Mouse (Mus musculus) hindbrain, postnatal 0 days (tissue): ENCODE results near the gene Aspg. TPM values are rescaled to one million over a fixed set of nuclear protein-coding genes. Genes with fewer than 3 reads are reported as not detected.

Experiments used
- ATAC-seq: fragments of 200-750 bp; cut with Nextera tagmentation; 2 replicates; pipeline ENCODE4 v1.8.0; 2017; ENCODE audit warnings: mild to moderate bottlenecking, moderate TSS enrichment, moderate library complexity
- DNase-seq: peaks from one replicate; pipeline ENCODE4 v3.0.0-alpha.2; 2015; ENCODE audit warnings: low spot score
- H3K27ac ChIP-seq: fragments of 300-500 bp; sonication (generic); 2 replicates; pipeline ENCODE4 v1.5.1; 2014; ENCODE audit warnings: mild to moderate bottlenecking
- H3K27me3 ChIP-seq: fragments of 300-500 bp; sonication (generic); 2 replicates; pipeline ENCODE4 v1.6.1; 2014; ENCODE audit warnings: low read length, mixed read lengths; ENCODE audit not compliant: insufficient read depth
- H3K36me3 ChIP-seq: fragments of 300-500 bp; sonication (generic); 2 replicates; pipeline ENCODE4 v1.6.1; 2014; ENCODE audit warnings: low read length, mixed read lengths; ENCODE audit not compliant: insufficient read depth
- H3K4me1 ChIP-seq: fragments of 300-500 bp; sonication (generic); 2 replicates; pipeline ENCODE4 v1.6.1; 2014; ENCODE audit warnings: antibody characterized with exemption, low read length, mixed read lengths; ENCODE audit not compliant: insufficient read depth
- H3K4me2 ChIP-seq: fragments of 300-500 bp; sonication (generic); 2 replicates; pipeline ENCODE4 v1.6.1; 2014; ENCODE audit warnings: low read depth, mild to moderate bottlenecking, low read length, moderate library complexity, mixed read lengths
- H3K4me3 ChIP-seq: fragments of 300-500 bp; sonication (generic); 2 replicates; pipeline ENCODE4 v1.5.1; 2014; ENCODE audit warnings: low read length
- H3K9ac ChIP-seq: fragments of 300-500 bp; sonication (generic); replicated peaks from 2 replicates; pipeline ENCODE4 v1.6.1; 2014; ENCODE audit warnings: mild to moderate bottlenecking, low read length, moderate library complexity, mixed read lengths
- H3K9me3 ChIP-seq: fragments of 300-500 bp; sonication (generic); 2 replicates; pipeline ENCODE4 v1.6.1; 2016; ENCODE audit warnings: low read length, mixed read lengths
- CTCF ChIP-seq: IDR thresholded peaks from 2 replicates; pipeline ENCODE4 v1.5.1; 2016; ENCODE audit warnings: antibody characterized with exemption, control low read depth, low read depth
- WGBS: fragments of 180-500 bp; shearing (Covaris S2); extraction: QIAGEN DNeasy Blood & Tissue Kit; methylation state at CpG from one replicate; pipeline ENCODE4 v1.1.7; 2014; 5-methylcytosine and 5-hydroxymethylcytosine counted together
- polyA plus RNA-seq: library from polyadenylated mRNA; unstranded; fragments of >200 nt; fragmentation: Nextera tagmentation; extraction: Ambion mirVana; gene quantifications from 2 replicates; pipeline ENCODE4 v1.2.1, GENCODE M21; 2015
- total RNA-seq: library from RNA; depleted of rRNA; stranded (reverse); fragments of >200 nt; gene quantifications from 2 replicates; pipeline ENCODE4 v1.2.3, GENCODE M21; 2014

Gene Aspg
- total and polyA plus RNA-seq, 2 experiments from 2014 or later, result 1.8 to 7.8 TPM

DNA sequence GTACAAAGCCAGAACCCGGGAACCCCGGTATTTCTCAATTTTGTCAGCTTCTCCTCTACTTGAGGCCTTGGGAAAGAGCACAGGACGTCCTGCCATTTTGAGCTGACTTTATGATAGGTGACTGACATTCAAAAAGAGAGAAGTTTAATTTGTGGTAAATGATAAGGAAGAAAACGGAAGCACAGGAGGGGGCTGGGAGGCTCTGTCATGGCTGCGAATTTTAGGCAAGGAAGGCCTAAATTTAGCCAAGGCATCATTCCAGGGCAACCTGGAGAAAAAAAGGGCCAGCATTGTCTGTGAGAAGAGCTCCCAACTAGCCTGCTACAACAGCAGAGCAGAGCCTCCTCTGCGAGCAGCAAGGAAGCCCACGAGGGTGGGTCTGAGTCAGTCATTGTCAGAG lies 34.3 kb downstream of the Aspg start:
- H3K4me1 ChIP-seq, result peaks cover 10% of the 10 kb centered on the region
- ATAC-seq, result no peak
- H3K9me3 ChIP-seq, result no peaks in the 10 kb centered on the region
- no peak overlapping the region for H3K4me2 ChIP-seq
- no peak for DNase-seq
- H3K4me3 ChIP-seq, result no peak overlapping the region
- WGBS, result 59% methylated on average over 7 of the region's 7 CpGs
- H3K27me3 ChIP-seq, result peaks cover 28% of the 10 kb centered on the region
- H3K9ac ChIP-seq, result no peak overlapping the region
- no peak overlapping the region for H3K27ac ChIP-seq
- no peak for TF ChIP-seq CTCF
- no peaks in the 10 kb centered on the region for H3K36me3 ChIP-seq

DNA sequence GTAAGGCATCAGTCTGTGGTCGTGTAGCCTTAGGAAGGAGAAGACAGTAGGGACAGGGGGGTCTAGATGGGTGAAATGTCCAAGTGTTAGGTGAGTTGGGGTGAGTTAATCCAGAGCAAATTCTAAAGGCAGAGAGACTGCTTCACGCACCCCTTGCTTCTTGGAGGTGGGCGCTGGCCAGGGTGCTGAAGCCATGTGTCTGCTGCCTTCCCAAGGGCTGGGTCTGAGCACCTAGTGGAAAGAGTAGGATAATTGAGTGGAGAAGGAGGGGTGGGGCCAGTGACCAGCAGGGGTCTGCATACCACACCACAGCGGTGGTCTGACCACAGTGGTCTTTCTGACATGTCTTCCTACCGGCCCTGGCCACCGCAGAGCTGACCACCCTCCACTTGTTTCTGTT lies 34.8 kb downstream of the Aspg start:
- no peak for TF ChIP-seq CTCF
- H3K4me3 ChIP-seq, result no peak overlapping the region
- no peak overlapping the region for H3K4me2 ChIP-seq
- peaks cover 12% of the 10 kb centered on the region for H3K4me1 ChIP-seq
- no peaks in the 10 kb centered on the region for H3K36me3 ChIP-seq
- H3K9ac ChIP-seq, result no peak overlapping the region
- WGBS, result 20% methylated on average over 6 of the region's 6 CpGs
- no peaks in the 10 kb centered on the region for H3K9me3 ChIP-seq
- H3K27me3 ChIP-seq, result peaks cover 28% of the 10 kb centered on the region
- no peak overlapping the region for H3K27ac ChIP-seq
- peak; percentile 18 for DNase-seq
- no peak for ATAC-seq

DNA sequence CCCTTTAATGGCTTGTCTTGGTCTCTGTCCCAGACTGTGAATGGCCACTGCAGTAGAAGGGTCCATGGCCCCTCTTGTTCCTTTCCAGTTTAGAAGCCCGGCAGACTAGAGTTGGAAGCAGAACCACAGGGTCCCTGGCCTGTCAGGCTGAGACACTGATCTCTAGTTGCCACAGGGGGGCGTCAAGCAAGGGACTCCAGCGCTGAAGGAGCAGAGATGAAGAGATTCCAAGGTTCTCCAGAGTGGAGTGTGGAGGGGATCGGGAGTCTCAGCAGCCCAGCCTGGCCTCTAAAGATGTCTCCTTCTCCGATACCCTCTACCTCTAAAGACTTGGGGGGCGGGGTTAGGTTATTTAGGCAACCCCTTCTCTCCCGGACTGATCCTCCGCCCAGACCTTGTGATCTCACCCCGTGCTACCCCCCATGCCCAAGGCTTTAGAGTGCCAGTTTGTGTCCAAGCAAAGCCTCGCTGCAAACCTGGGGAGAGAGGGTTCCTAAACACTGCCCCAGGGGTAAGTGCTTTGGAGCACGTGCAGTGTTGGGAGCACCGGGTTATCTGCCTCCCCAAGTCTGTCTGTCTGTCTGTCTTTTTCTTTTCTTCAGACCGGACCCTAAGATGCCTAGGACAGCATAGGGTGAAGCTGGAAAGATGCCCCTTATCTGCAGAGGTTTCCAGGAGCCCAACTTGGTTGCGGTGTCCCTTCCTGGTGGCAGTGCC lies 36.8 kb downstream of the Aspg start:
- Histone ChIP-seq H3K4me2 (peak overlapping the region; percentile 81), H3K4me1 (peaks cover 17% of the 10 kb centered on the region), H3K36me3 (no peaks in the 10 kb centered on the region), H3K9ac (no peak overlapping the region), H3K27me3 (peaks cover 28% of the 10 kb centered on the region), H3K4me3 (peak overlapping the region; percentile 52), H3K27ac (no peak overlapping the region), H3K9me3 (no peaks in the 10 kb centered on the region)
- ATAC-seq (peak; percentile 25; the same call in 1 of the 2 replicates), DNase-seq (peak; percentile 80)
- 4% methylated on average over 14 of the region's 14 CpGs for WGBS
- peak; percentile 76 for TF ChIP-seq CTCF

DNA sequence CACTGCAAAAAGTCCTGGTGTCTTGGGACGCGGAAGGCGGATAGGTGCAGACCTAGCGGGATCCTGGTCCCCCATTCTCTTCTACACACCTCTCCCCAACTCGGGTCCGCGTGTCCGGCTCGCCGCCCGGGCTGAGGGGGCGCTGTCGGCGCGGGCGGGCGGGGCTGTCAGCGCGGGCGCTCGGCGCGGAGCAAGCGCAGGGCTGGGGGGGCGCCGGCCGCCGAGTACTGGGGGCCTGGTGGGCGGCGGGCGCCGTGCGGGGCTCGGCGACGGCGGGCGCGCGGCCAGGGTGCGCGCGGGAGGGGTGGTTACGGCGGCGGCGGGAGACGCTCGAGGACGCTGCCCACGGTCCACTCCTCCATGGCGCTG lies 37.3 kb downstream of the Aspg start:
- H3K27me3 ChIP-seq, result peaks cover 28% of the 10 kb centered on the region
- ATAC-seq, result no peak
- H3K4me1 ChIP-seq, result peaks cover 17% of the 10 kb centered on the region
- H3K9ac ChIP-seq, result peak overlapping the region; percentile 54
- H3K9me3 ChIP-seq, result no peaks in the 10 kb centered on the region
- peak; percentile 50 for DNase-seq
- TF ChIP-seq CTCF, result no peak
- peak overlapping the region; percentile 52 for H3K4me3 ChIP-seq
- no peaks in the 10 kb centered on the region for H3K36me3 ChIP-seq
- no peak overlapping the region for H3K27ac ChIP-seq
- under 1% methylated on average over 39 of the region's 52 CpGs for WGBS
- H3K4me2 ChIP-seq, result peak overlapping the region; percentile 81

DNA sequence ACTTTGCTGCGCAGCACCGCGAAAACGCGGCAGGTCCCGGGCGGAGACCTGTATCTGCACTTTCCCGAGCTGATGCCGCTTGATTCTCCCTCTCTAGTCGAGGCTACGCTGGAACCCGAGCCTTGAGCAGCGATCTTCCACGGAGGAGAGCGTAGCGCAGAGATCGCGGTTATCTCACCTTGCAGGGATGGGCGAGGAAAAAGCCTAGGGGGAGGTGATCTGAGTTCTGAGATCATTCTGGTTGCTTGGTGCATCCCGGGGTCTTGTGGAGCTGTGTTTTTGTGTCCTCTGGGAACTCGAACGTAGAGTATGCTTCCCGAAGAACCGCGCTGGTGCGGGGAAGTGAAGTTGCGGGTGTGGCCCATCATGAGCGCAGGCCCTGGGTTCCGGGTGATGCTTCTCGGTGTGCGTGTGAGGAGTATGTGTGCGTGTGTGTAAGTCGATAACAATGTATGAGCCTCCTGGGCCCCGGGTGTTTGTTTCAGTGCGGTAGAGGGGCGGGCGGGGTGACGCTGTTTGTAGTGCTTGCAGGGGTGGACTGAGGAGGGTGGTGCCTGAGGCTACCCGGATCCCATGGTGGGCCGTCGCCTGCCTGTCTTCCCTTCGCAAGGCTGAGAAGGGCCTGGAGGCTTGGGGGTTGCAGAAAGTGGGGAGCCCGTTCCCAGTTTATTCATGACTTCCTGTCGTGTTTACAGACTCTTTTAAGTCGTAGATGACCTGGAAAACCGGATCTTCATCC lies 38.1 kb downstream of the Aspg start:
- no peak for TF ChIP-seq CTCF
- WGBS, result 1% methylated on average over 46 of the region's 46 CpGs
- H3K4me3 ChIP-seq, result peak overlapping the region; percentile 52
- no peak overlapping the region for H3K27ac ChIP-seq
- H3K4me2 ChIP-seq, result peak overlapping the region; percentile 81
- H3K9ac ChIP-seq, result peak overlapping the region; percentile 54
- peaks cover 17% of the 10 kb centered on the region for H3K4me1 ChIP-seq
- DNase-seq (peak; percentile 37), ATAC-seq (no peak)
- H3K36me3 ChIP-seq, result no peaks in the 10 kb centered on the region
- H3K27me3 ChIP-seq, result peaks cover 28% of the 10 kb centered on the region
- H3K9me3 ChIP-seq, result no peaks in the 10 kb centered on the region

DNA sequence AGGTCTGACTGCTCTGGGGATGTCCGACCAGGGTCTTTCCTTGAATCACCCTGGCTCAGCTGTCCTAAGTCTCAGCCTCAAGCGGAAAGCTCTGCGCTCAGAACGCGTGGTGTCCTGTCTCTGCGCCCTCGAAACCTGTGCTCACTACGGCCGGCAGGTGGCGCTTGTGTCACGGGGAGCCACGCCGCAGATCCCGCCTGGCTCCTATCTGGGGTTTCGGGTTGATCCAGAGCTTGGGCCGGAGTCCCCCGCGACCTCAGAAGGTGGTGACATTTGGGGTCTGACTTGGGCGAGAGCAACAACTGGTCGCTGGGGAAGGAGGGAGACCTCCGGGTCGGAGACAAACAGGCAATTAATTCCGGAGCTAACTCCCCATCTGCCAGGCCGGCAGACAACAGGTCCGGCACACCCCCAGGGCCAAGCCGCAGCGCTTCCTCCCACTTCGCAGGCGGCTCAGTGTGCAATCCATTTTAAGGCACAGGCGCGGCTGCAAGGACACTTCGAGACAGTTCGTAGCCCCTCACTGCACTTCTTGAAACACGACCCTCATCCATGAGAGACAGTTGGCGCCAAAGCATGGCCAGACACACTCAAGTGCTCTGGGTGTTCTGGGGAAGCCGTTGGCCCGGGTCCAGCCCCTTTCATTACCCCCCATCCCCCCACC lies 38.9 kb downstream of the Aspg start:
- Histone ChIP-seq H3K4me2 (peak overlapping the region; percentile 81), H3K36me3 (no peaks in the 10 kb centered on the region), H3K27me3 (peaks cover 28% of the 10 kb centered on the region), H3K4me3 (peak overlapping the region; percentile 52), H3K27ac (no peak overlapping the region), H3K4me1 (peaks cover 17% of the 10 kb centered on the region), H3K9me3 (no peaks in the 10 kb centered on the region), H3K9ac (0 out of 2 replicates have a peak overlapping the region, but pooled peaks have one; percentile 17)
- ATAC-seq (peak; percentile 57), DNase-seq (peak; percentile 91)
- WGBS, result under 1% methylated on average over 36 of the region's 37 CpGs
- peak; percentile 99 for TF ChIP-seq CTCF
